Mouse (Mus musculus): ENCODE measurements at regions not wholly inside any gene's neighbourhood (a gene's known extent, or its start where the extent isn't known, plus 50 kb on each side); places are given as distances from the start of the nearest gene placed in this dataset.
A peak's percentile ranks its signal among the peaks of the same experiment; 100 is the strongest.

DNA sequence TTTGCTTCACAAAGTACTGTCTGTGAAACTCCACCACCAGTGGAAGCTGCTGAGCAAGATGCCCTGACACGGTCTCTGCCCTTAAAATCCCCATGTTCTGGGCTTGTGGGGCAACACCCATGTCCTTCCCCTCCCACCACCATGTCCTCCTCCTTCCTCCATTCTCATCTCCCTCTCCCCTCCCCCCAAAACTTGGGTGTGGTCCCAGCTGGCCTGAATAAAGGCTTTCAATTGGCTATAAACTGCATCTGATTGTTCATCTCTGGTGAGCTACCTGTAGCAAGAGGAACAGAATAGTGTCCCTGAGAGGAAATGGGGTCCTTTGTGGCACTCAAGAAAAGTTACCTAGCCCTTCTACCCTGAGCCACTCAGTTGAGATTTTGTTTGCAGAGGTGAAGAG, 91.8 kb downstream of the Slc16a9 start:
- DNase-seq (ENCODE audit: low spot score) (no peak), ATAC-seq (no peak)
- no peak overlapping the region for H3K4me3 ChIP-seq (ENCODE audit: low read depth, low read length)
- H3K9me3 ChIP-seq (ENCODE audit: low read length), result no peaks in the 10 kb centered on the region
- no peak overlapping the region for H3K4me2 ChIP-seq (replicated peaks; ENCODE audit: low read depth, low read length)
- H3K4me1 ChIP-seq (ENCODE audit: insufficient read depth, low read depth, low read length), result no peaks in the 10 kb centered on the region
- no peak overlapping the region for H3K9ac ChIP-seq (replicated peaks; ENCODE audit: low read depth)
- TF ChIP-seq EP300 (IDR thresholded peaks at IDR 0.05) (no peak), CTCF (IDR thresholded peaks at IDR 0.05) (no peak)
- WGBS, result 42% methylated on average over 1 of the region's 1 CpGs
- H3K27me3 ChIP-seq (replicated peaks; ENCODE audit: insufficient read depth, low read length), result no peaks in the 10 kb centered on the region
- H3K36me3 ChIP-seq (ENCODE audit: insufficient read depth, low read length), result no peaks in the 10 kb centered on the region
- H3K27ac ChIP-seq (ENCODE audit: low read length), result no peak overlapping the region

DNA sequence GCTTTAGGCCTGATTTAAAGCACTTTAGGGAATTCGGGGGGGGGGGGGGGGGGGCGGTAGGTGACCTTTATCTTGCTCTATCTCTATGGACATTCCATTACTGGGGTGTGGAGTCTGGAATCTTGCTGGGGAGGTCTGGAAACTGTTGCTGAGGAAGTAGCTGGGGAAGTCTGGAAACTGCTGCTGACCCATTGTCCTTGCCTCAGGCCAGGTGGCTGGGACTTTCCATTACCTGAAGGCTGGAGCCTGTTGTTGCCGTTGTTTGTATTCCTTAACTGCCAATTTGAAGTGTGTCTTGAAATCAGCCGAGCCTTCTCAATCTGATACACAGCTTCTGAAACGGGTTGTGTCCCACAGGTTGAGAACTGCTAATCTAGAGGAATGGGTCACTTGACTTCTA, 80.9 kb upstream of the Fam13c start:
- no peak for ATAC-seq
- 53% methylated on average over 5 of the region's 5 CpGs for WGBS
- Histone ChIP-seq H3K27ac (ENCODE audit: low read length) (no peak overlapping the region), H3K4me3 (ENCODE audit: low read depth, low read length) (no peak overlapping the region), H3K4me1 (ENCODE audit: insufficient read depth, low read depth, low read length) (no peaks in the 10 kb centered on the region), H3K4me2 (replicated peaks; ENCODE audit: low read depth, low read length) (no peak overlapping the region), H3K36me3 (ENCODE audit: insufficient read depth, low read length) (no peaks in the 10 kb centered on the region), H3K27me3 (replicated peaks; ENCODE audit: insufficient read depth, low read length) (no peaks in the 10 kb centered on the region), H3K9ac (replicated peaks; ENCODE audit: low read depth) (no peak overlapping the region), H3K9me3 (ENCODE audit: low read length) (no peaks in the 10 kb centered on the region)
- no peak for DNase-seq (ENCODE audit: low spot score)
- TF ChIP-seq EP300 (IDR thresholded peaks at IDR 0.05), result no peak
- no peak for TF ChIP-seq CTCF (IDR thresholded peaks at IDR 0.05)

DNA sequence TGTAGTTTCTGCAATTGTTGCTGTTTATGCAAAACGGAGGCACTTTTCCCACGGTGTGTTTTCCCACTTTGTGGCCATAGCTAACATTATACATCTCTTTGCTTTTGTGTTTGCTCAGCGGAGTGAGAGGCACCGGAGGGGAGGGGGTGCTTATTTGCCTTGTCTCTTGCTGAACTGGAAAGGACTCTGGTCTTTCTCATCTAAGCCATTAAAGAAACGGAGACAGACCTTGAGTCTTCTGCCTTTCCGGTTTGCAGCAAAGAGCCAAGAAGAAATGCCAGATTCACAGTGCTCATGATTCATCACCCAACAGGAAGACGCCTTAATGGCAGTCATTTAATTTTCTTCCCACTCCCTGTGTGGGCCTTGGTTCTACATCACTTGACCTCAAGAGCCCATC, 80.4 kb upstream of the Fam13c start:
- WGBS, result 52% methylated on average over 7 of the region's 7 CpGs
- DNase-seq (ENCODE audit: low spot score), result no peak
- TF ChIP-seq CTCF (IDR thresholded peaks at IDR 0.05) (no peak), EP300 (IDR thresholded peaks at IDR 0.05) (no peak)
- no peaks in the 10 kb centered on the region for H3K9me3 ChIP-seq (ENCODE audit: low read length)
- H3K27me3 ChIP-seq (replicated peaks; ENCODE audit: insufficient read depth, low read length), result no peaks in the 10 kb centered on the region
- no peak overlapping the region for H3K4me2 ChIP-seq (replicated peaks; ENCODE audit: low read depth, low read length)
- H3K27ac ChIP-seq (ENCODE audit: low read length), result no peak overlapping the region
- H3K36me3 ChIP-seq (ENCODE audit: insufficient read depth, low read length), result no peaks in the 10 kb centered on the region
- H3K9ac ChIP-seq (replicated peaks; ENCODE audit: low read depth), result no peak overlapping the region
- ATAC-seq, result no peak
- H3K4me1 ChIP-seq (ENCODE audit: insufficient read depth, low read depth, low read length), result no peaks in the 10 kb centered on the region
- H3K4me3 ChIP-seq (ENCODE audit: low read depth, low read length), result no peak overlapping the region

DNA sequence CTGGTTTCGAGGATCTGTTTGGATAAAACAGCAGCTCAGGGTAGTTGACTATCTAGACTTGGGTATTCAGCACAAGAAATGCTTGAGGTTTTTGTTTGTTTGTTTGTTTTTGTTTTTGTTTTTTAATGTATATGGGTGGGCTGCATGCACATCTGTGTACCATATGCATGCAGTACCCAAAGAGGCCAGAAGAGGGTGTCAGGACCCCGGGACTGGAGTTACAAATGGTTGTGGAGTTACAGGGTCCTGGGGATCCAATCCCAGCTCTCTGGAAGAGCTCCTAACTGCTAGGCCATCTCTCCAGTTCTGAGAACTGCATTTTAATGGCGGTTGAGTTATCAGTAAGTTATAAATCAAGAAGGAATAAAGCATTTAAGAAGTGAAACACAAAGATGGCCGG, 77.2 kb upstream of the Fam13c start:
- DNase-seq (ENCODE audit: low spot score), result no peak
- no peak overlapping the region for H3K4me2 ChIP-seq (replicated peaks; ENCODE audit: low read depth, low read length)
- 70% methylated on average over 4 of the region's 4 CpGs for WGBS
- H3K36me3 ChIP-seq (ENCODE audit: insufficient read depth, low read length), result no peaks in the 10 kb centered on the region
- no peak for ATAC-seq
- H3K4me1 ChIP-seq (ENCODE audit: insufficient read depth, low read depth, low read length), result no peaks in the 10 kb centered on the region
- no peak overlapping the region for H3K4me3 ChIP-seq (ENCODE audit: low read depth, low read length)
- H3K27ac ChIP-seq (ENCODE audit: low read length), result no peak overlapping the region
- no peaks in the 10 kb centered on the region for H3K27me3 ChIP-seq (replicated peaks; ENCODE audit: insufficient read depth, low read length)
- H3K9ac ChIP-seq (replicated peaks; ENCODE audit: low read depth), result no peak overlapping the region
- peak; percentile 66 for TF ChIP-seq CTCF (IDR thresholded peaks at IDR 0.05)
- TF ChIP-seq EP300 (IDR thresholded peaks at IDR 0.05), result no peak
- no peaks in the 10 kb centered on the region for H3K9me3 ChIP-seq (ENCODE audit: low read length)

DNA sequence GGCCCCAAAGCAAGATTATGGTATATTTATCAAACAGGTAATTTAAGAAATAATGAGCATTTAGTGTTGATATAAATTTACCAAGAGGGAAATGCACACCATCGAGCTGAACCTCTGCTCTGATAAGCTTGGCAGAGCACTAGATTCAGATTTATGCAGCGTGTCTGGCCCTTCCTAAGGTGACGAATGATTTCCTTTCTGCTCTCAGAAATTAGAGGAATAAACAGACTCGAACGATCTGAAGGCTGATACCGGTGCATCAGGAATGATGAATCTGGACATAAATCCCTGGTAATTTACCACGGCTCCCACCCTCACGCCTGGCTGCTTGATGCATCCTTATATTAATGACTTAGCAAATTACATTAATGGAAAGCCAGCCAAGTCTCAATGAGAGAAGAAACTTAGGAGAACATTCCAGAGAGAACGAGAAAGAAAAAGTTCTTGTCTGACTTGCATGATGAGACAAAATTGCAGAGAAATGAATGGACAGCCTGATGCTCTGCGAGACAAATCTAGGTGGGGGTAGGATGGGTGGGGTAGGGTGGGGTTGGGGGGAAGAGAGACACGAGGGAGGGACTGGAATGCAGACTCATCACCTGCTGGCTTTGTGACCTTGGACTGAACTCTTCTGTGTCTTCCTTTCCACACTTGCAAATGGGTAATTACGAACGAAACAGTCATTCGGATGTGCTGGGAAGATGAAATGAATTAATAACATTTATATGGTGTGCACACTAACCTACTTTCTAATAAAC, 75.9 kb upstream of the Fam13c start:
- H3K4me2 ChIP-seq (replicated peaks; ENCODE audit: low read depth, low read length), result no peak overlapping the region
- H3K4me1 ChIP-seq (ENCODE audit: insufficient read depth, low read depth, low read length), result no peaks in the 10 kb centered on the region
- H3K9ac ChIP-seq (replicated peaks; ENCODE audit: low read depth), result no peak overlapping the region
- H3K27ac ChIP-seq (ENCODE audit: low read length), result no peak overlapping the region
- H3K27me3 ChIP-seq (replicated peaks; ENCODE audit: insufficient read depth, low read length), result no peaks in the 10 kb centered on the region
- ATAC-seq (no peak), DNase-seq (ENCODE audit: low spot score) (no peak)
- no peaks in the 10 kb centered on the region for H3K9me3 ChIP-seq (ENCODE audit: low read length)
- H3K4me3 ChIP-seq (ENCODE audit: low read depth, low read length), result no peak overlapping the region
- 38% methylated on average over 14 of the region's 14 CpGs for WGBS
- no peaks in the 10 kb centered on the region for H3K36me3 ChIP-seq (ENCODE audit: insufficient read depth, low read length)
- no peak for TF ChIP-seq CTCF (IDR thresholded peaks at IDR 0.05)
- TF ChIP-seq EP300 (IDR thresholded peaks at IDR 0.05), result no peak

DNA sequence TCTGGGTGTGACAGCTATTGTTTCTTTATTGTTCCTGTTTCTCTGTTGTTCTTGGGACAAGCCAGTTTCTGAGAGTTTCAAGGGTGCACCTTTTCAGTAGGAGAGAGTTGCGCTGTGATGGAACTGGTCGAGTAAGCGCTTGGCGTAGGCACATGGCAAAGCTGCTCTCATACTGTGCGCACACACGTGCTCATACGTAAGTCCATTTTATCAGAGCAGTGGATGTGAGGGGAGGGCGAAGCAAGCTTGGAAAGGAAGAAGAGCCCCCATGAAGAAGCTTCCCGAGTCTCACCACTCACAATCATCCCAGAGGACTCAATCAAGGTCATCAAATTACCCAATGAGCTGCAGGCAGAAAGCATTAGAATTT, 75.3 kb upstream of the Fam13c start:
- H3K4me2 ChIP-seq (replicated peaks; ENCODE audit: low read depth, low read length), result no peak overlapping the region
- no peaks in the 10 kb centered on the region for H3K9me3 ChIP-seq (ENCODE audit: low read length)
- no peak for TF ChIP-seq CTCF (IDR thresholded peaks at IDR 0.05)
- no peak for TF ChIP-seq EP300 (IDR thresholded peaks at IDR 0.05)
- H3K36me3 ChIP-seq (ENCODE audit: insufficient read depth, low read length), result no peaks in the 10 kb centered on the region
- H3K27ac ChIP-seq (ENCODE audit: low read length), result no peak overlapping the region
- H3K27me3 ChIP-seq (replicated peaks; ENCODE audit: insufficient read depth, low read length), result no peaks in the 10 kb centered on the region
- H3K4me3 ChIP-seq (ENCODE audit: low read depth, low read length), result no peak overlapping the region
- 84% methylated on average over 9 of the region's 9 CpGs for WGBS
- no peak overlapping the region for H3K9ac ChIP-seq (replicated peaks; ENCODE audit: low read depth)
- no peaks in the 10 kb centered on the region for H3K4me1 ChIP-seq (ENCODE audit: insufficient read depth, low read depth, low read length)
- DNase-seq (ENCODE audit: low spot score) (no peak), ATAC-seq (no peak)

DNA sequence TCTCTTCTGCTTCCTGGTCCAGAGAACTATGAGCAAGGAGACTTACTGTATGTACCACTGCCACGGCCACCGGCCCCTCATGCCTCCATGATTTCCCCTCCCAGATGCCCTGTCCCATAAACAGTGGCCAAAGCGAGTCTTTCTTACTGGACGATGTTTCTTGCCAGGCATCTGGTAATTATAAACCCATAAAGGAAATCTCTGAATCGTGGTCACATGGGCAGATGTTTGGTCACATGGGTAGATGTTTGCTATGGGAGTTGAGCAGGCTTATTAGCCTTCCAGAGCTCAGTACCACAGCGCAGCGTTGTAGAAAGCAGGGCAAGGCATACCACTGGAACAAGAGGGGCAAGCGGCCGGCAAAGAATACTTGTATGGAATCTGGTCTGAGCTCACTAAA, 74.8 kb upstream of the Fam13c start:
- H3K27ac ChIP-seq (ENCODE audit: low read length), result no peak overlapping the region
- H3K36me3 ChIP-seq (ENCODE audit: insufficient read depth, low read length), result no peaks in the 10 kb centered on the region
- no peaks in the 10 kb centered on the region for H3K27me3 ChIP-seq (replicated peaks; ENCODE audit: insufficient read depth, low read length)
- TF ChIP-seq EP300 (IDR thresholded peaks at IDR 0.05) (no peak), CTCF (IDR thresholded peaks at IDR 0.05) (no peak)
- H3K4me1 ChIP-seq (ENCODE audit: insufficient read depth, low read depth, low read length), result no peaks in the 10 kb centered on the region
- WGBS, result 75% methylated on average over 9 of the region's 9 CpGs
- ATAC-seq (no peak), DNase-seq (ENCODE audit: low spot score) (no peak)
- H3K4me3 ChIP-seq (ENCODE audit: low read depth, low read length), result no peak overlapping the region
- H3K9me3 ChIP-seq (ENCODE audit: low read length), result no peaks in the 10 kb centered on the region
- no peak overlapping the region for H3K4me2 ChIP-seq (replicated peaks; ENCODE audit: low read depth, low read length)
- no peak overlapping the region for H3K9ac ChIP-seq (replicated peaks; ENCODE audit: low read depth)
